Mouse (Mus musculus) lung, postnatal 0 days (tissue): ENCODE measurements at regions not wholly inside any gene's neighbourhood (a gene's known extent, or its start where the extent isn't known, plus 50 kb on each side); places are given as distances from the start of the nearest gene placed in this dataset.

Experiments
- ATAC-seq: fragments of 200-750 bp; cut with Nextera tagmentation; 2 replicates; pipeline ENCODE4 v1.8.0; 2017; ENCODE audit warnings: moderate library complexity
- DNase-seq: peaks from one replicate; pipeline ENCODE4 v3.0.0-alpha.2; 2016; ENCODE audit warnings: low spot score
- H3K27ac ChIP-seq: fragments of 300-500 bp; sonication (generic); 2 replicates; pipeline ENCODE4 v1.5.1; 2014; ENCODE audit warnings: antibody characterized with exemption, mild to moderate bottlenecking, low read length, mixed read lengths
- H3K27me3 ChIP-seq: fragments of 300-500 bp; sonication (generic); replicated peaks from 2 replicates; pipeline ENCODE4 v1.6.1; 2014; ENCODE audit warnings: low read length, mixed read lengths; ENCODE audit not compliant: insufficient read depth
- H3K36me3 ChIP-seq: fragments of 300-500 bp; sonication (generic); 2 replicates; pipeline ENCODE4 v1.6.1; 2014; ENCODE audit warnings: low read length, mixed read lengths; ENCODE audit not compliant: insufficient read depth
- H3K4me1 ChIP-seq: fragments of 300-500 bp; sonication (generic); 2 replicates; pipeline ENCODE4 v1.6.1; 2014; ENCODE audit warnings: antibody characterized with exemption, low read depth, low read length, mixed read lengths; ENCODE audit not compliant: insufficient read depth
- H3K4me2 ChIP-seq: fragments of 300-500 bp; sonication (generic); replicated peaks from 2 replicates; pipeline ENCODE4 v1.6.1; 2014; ENCODE audit warnings: low read depth, mild to moderate bottlenecking, low read length, moderate library complexity, mixed read lengths
- H3K4me3 ChIP-seq: fragments of 300-500 bp; sonication (generic); 2 replicates; pipeline ENCODE4 v1.5.1; 2014; ENCODE audit warnings: low read depth, low read length
- H3K9ac ChIP-seq: fragments of 300-500 bp; sonication (generic); replicated peaks from 2 replicates; pipeline ENCODE4 v1.6.1; 2014; ENCODE audit warnings: low read depth, mild to moderate bottlenecking
- H3K9me3 ChIP-seq: fragments of 300-500 bp; sonication (generic); 2 replicates; pipeline ENCODE4 v1.6.1; 2016; ENCODE audit warnings: low read length, mixed read lengths
- CTCF ChIP-seq: IDR thresholded peaks from 2 replicates; pipeline ENCODE4 v1.5.1; 2016; ENCODE audit warnings: antibody characterized with exemption, mild to moderate bottlenecking
- EP300 ChIP-seq: IDR thresholded peaks from 2 replicates; pipeline ENCODE4 v1.6.1; 2016; ENCODE audit warnings: antibody characterized with exemption, mild to moderate bottlenecking, control low read depth
- WGBS: fragments of 180-500 bp; shearing (Covaris S2); extraction: QIAGEN DNeasy Blood & Tissue Kit; methylation state at CpG from one replicate; pipeline ENCODE4 v1.1.7; 2014; 5-methylcytosine and 5-hydroxymethylcytosine counted together

DNA sequence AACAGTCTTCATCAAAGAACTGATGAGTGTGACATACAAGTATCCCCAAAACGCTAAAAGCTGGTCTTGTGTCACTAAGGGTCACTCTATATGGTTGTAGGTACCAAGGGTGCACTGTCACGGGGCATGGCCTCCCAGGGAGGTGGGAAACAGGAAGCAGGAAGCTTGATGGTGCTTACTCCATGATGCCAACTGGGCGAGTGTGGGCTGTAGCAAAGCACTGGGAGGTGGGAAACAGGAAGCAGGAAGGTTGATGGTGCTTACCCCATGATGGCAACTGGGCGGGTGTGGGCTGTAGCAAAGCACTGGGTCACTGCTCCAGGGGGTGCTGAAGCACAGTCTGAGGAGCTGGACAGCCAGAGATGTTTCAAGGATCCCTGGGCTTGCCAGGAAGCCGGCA, 1019.3 kb downstream of the Adam6a start:
- TF ChIP-seq EP300 (no peak), CTCF (no peak)
- WGBS: 40% methylated on average over 5 of the region's 5 CpGs
- ATAC-seq: no peak

DNA sequence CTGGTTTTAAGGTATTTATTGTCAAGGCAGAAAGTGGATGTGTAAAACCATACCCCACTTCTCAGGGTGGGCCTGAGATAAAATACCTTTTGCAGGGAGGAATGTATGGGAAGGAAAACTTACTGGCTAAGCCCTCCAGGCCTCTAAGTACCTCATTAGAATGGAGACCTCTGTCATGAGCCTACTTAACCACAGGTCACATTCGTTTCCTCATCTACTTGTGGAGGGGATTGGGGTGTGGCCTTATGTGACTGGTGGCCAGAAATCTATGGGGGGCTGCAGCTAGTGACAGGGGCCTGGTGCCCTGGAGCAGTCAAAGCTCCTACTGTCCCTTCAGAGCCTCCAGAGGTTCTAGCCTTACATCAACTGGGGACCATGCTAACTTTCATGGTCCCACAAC, 1020.0 kb downstream of the Adam6a start:
- H3K9ac ChIP-seq: no peak overlapping the region
- DNase-seq: no peak
- no peak overlapping the region for H3K4me2 ChIP-seq
- H3K36me3 ChIP-seq: no peaks in the 10 kb centered on the region
- H3K4me3 ChIP-seq: no peak overlapping the region
- no peak overlapping the region for H3K27ac ChIP-seq
- H3K9me3 ChIP-seq: 0 out of 2 replicates have a peak, but pooled peaks cover 7% of the 10 kb centered on the region
- TF ChIP-seq CTCF (no peak), EP300 (no peak)
- ATAC-seq: no peak
- 36% methylated on average over 1 of the region's 1 CpGs for WGBS
- no peaks in the 10 kb centered on the region for H3K27me3 ChIP-seq
- no peaks in the 10 kb centered on the region for H3K4me1 ChIP-seq

More for the DNA sequence above, 1019.3 kb downstream of the Adam6a start:
- DNase-seq: no peak
- H3K4me3 ChIP-seq: no peak overlapping the region
- H3K9me3 ChIP-seq: 0 out of 2 replicates have a peak, but pooled peaks cover 7% of the 10 kb centered on the region
- no peak overlapping the region for H3K27ac ChIP-seq
- H3K4me1 ChIP-seq: no peaks in the 10 kb centered on the region
- H3K36me3 ChIP-seq: no peaks in the 10 kb centered on the region
- no peak overlapping the region for H3K9ac ChIP-seq
- H3K27me3 ChIP-seq: no peaks in the 10 kb centered on the region
- no peak overlapping the region for H3K4me2 ChIP-seq

DNA sequence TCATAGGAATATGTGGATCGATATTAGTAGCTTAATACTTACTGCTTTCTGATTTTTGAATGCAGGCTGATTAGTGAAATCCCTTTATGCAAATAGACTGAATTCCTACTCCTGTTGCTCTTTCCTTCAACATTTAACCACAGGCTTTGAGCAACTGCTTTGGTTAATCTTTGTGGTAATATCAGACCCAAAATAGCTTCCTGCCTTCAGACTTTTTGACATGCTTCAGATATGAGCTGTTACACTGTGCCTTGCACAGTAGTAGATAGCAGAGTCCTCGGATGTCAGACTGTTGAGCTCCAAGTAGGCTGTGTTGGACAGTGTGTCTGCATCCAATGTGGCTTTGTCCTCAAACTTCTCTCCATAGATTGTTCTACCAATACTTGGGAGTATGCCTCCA, 1020.6 kb downstream of the Adam6a start:
- H3K27ac ChIP-seq: no peak overlapping the region
- TF ChIP-seq EP300: no peak
- no peak for TF ChIP-seq CTCF
- H3K4me3 ChIP-seq: no peak overlapping the region
- 47% methylated on average over 2 of the region's 2 CpGs for WGBS
- no peaks in the 10 kb centered on the region for H3K27me3 ChIP-seq
- no peak overlapping the region for H3K9ac ChIP-seq
- H3K36me3 ChIP-seq: no peaks in the 10 kb centered on the region
- H3K4me1 ChIP-seq: no peaks in the 10 kb centered on the region
- ATAC-seq: no peak
- no peak for DNase-seq
- H3K9me3 ChIP-seq: 0 out of 2 replicates have a peak, but pooled peaks cover 7% of the 10 kb centered on the region
- H3K4me2 ChIP-seq: no peak overlapping the region

DNA sequence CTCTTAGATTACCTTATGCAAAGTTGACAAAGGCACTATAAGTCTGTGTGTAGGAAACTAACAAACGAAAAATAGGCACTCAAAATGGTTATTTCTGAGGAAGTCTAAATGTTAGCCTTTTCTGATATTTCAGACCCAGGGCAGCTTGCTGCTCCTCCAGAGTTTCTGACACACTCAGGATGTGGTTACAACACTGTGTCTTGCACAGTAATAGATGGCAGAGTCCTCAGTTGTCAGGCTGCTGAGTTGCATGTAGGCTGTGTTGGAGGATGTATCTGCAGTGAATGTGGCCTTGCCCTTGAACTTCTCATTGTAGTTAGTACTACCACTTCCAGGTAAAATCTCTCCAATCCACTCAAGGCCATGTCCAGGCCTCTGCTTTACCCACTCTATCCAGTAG, 1039.7 kb downstream of the Adam6a start:
- Histone ChIP-seq H3K36me3 (no peaks in the 10 kb centered on the region), H3K27me3 (no peaks in the 10 kb centered on the region), H3K9me3 (no peaks in the 10 kb centered on the region), H3K4me3 (no peak overlapping the region), H3K9ac (no peak overlapping the region), H3K4me2 (no peak overlapping the region), H3K27ac (no peak overlapping the region), H3K4me1 (no peaks in the 10 kb centered on the region)
- no peak for TF ChIP-seq CTCF
- 33% methylated on average over 1 of the region's 1 CpGs for WGBS
- DNase-seq: no peak
- ATAC-seq: no peak

DNA sequence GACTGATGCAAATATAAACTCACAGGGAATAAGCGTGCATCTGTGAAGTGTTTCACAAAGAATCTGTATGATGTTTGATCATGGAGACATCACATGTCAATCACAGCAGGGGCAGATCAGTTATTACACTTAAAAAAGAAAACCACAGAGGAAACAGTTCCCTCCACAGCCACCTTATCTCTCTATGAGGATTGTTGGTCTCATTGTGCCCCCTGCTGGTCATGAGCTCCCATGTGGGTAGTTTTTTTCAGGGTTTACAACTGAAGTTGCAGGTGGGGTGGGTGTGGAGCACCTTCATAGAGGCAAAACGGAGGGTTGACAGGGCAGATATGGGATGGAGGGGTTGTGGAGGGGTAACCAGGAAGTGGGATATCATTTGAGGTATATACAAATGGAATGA, 1043.5 kb downstream of the Adam6a start:
- Histone ChIP-seq H3K27ac (no peak overlapping the region), H3K9ac (no peak overlapping the region), H3K4me2 (no peak overlapping the region), H3K9me3 (no peaks in the 10 kb centered on the region), H3K4me3 (no peak overlapping the region), H3K27me3 (no peaks in the 10 kb centered on the region), H3K4me1 (no peaks in the 10 kb centered on the region), H3K36me3 (no peaks in the 10 kb centered on the region)
- DNase-seq (no peak), ATAC-seq (no peak)
- 55% methylated on average over 2 of the region's 2 CpGs for WGBS
- TF ChIP-seq EP300 (no peak), CTCF (no peak)

- TF ChIP-seq CTCF (no peak), EP300 (no peak)
- Histone ChIP-seq H3K4me1 (no peaks in the 10 kb centered on the region), H3K36me3 (no peaks in the 10 kb centered on the region), H3K27ac (no peak overlapping the region), H3K4me3 (no peak overlapping the region), H3K9ac (no peak overlapping the region), H3K27me3 (no peaks in the 10 kb centered on the region), H3K4me2 (no peak overlapping the region), H3K9me3 (0 out of 2 replicates have a peak, but pooled peaks cover 5% of the 10 kb centered on the region)
- 66% methylated on average over 1 of the region's 1 CpGs for WGBS
- ATAC-seq: no peak
- DNase-seq: no peak
These were observed 1054.0 kb downstream of the Adam6a start for GRCm38 (mm10) chr12:114597672-114598071.

DNA sequence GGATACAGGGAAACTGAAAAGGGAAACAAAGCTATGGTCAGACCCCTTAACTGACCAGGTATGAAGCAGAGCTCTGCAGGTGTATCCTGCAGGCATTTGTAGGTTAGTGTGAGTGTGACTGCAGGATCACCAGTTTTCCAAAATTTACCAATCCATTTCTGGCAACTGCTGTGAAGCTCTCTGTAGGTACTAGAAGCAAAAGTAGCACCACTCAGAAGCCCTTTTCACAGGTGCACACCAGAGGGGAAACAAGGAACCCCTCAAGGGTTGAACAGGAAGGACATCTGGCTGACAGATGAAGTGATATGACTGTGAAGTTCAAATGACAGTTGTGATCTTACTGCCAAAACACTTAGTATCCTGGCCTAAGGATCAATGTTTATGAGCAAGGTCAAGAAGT, 1065.5 kb downstream of the Adam6a start:
- Histone ChIP-seq H3K4me3 (no peak overlapping the region), H3K9me3 (no peaks in the 10 kb centered on the region; the same call in 1 of the 2 replicates), H3K9ac (no peak overlapping the region), H3K4me2 (no peak overlapping the region), H3K27ac (no peak overlapping the region), H3K4me1 (no peaks in the 10 kb centered on the region), H3K27me3 (no peaks in the 10 kb centered on the region), H3K36me3 (no peaks in the 10 kb centered on the region)
- DNase-seq: no peak
- no peak for TF ChIP-seq EP300
- no peak for TF ChIP-seq CTCF
- ATAC-seq: no peak
